Mouse (Mus musculus) mature B cell (primary cell): ENCODE measurements around the gene Tnfsf13.

Experiments
- in situ Hi-C: fragments of 300-500 bp; cut with MboI; formaldehyde crosslinking; loops from 2 replicates; pipeline ENCODE4 v1.14.3; 2019

Tnfsf13 gene

GRCm38 (mm10) chr11:69680136-69680855 lies 5.3 kb downstream of the Tnfsf13 start:
- in situ Hi-C loops = no loop called here

GRCm38 (mm10) chr11:69679144-69679543 lies 6.4 kb downstream of the Tnfsf13 start:
- in situ Hi-C loops = no loop called here

GRCm38 (mm10) chr11:69672211-69672706 lies 13.3 kb downstream of the Tnfsf13 start, which contains the start of gene Eif4a1:
Gene Eif4a1, minus strand, starts transcription at chr11:69672423.
- in situ Hi-C loops = no loop called here

- in situ Hi-C loops = no loop called here
These were observed 13.9 kb downstream of the Tnfsf13 start for GRCm38 (mm10) chr11:69671726-69672124.

GRCm38 (mm10) chr11:69670786-69671725 lies 14.5 kb downstream of the Tnfsf13 start:
- in situ Hi-C loops = no loop called here

- in situ Hi-C loops = no loop called here
These were observed 18.9 kb downstream of the Tnfsf13 start for GRCm38 (mm10) chr11:69666665-69667005.

- in situ Hi-C loops = no loop called here
These were observed 19.5 kb downstream of the Tnfsf13 start, which contains the start of gene Cd68 for GRCm38 (mm10) chr11:69665961-69666664. Gene Cd68, minus strand, starts transcription at chr11:69666153.

GRCm38 (mm10) chr11:69665457-69665960 lies 20.1 kb downstream of the Tnfsf13 start:
- in situ Hi-C loops = no loop called here

- in situ Hi-C loops = no loop called here
These were observed 20.7 kb downstream of the Tnfsf13 start for GRCm38 (mm10) chr11:69664841-69665240.

GRCm38 (mm10) chr11:69663795-69664194 lies 21.8 kb downstream of the Tnfsf13 start:
- in situ Hi-C loops = no loop called here

- in situ Hi-C loops = no loop called here
These were observed 22.5 kb downstream of the Tnfsf13 start for GRCm38 (mm10) chr11:69662967-69663671.

GRCm38 (mm10) chr11:69662213-69662966 lies 23.2 kb downstream of the Tnfsf13 start, which contains the start of gene Mpdu1:
Gene Mpdu1, minus strand, starts transcription at chr11:69662642.
- in situ Hi-C loops = no loop called here

- in situ Hi-C loops = no loop called here
These were observed 24.2 kb downstream of the Tnfsf13 start for GRCm38 (mm10) chr11:69661221-69661881.

GRCm38 (mm10) chr11:69657462-69657881 lies 28.1 kb downstream of the Tnfsf13 start:
- in situ Hi-C loops = no loop called here

- in situ Hi-C loops = no loop called here
These were observed 28.7 kb downstream of the Tnfsf13 start for GRCm38 (mm10) chr11:69656617-69657461.

- in situ Hi-C loops = no loop called here
These were observed 29.5 kb downstream of the Tnfsf13 start for GRCm38 (mm10) chr11:69656065-69656455.

- in situ Hi-C loops = no loop called here
These were observed 30.1 kb downstream of the Tnfsf13 start, which contains the start of gene Sox15 for GRCm38 (mm10) chr11:69655264-69656064. Gene Sox15, plus strand, starts transcription at chr11:69655314.

GRCm38 (mm10) chr11:69654760-69655159 lies 30.8 kb downstream of the Tnfsf13 start:
- in situ Hi-C loops = no loop called here
